Mouse (Mus musculus) heart, adult 11 months (tissue): ENCODE data around the gene Pnrc2.

Source experiments
- DNase-seq: peaks from one replicate; pipeline ENCODE4 v3.0.0; 2022

The Pnrc2 gene

DNA sequence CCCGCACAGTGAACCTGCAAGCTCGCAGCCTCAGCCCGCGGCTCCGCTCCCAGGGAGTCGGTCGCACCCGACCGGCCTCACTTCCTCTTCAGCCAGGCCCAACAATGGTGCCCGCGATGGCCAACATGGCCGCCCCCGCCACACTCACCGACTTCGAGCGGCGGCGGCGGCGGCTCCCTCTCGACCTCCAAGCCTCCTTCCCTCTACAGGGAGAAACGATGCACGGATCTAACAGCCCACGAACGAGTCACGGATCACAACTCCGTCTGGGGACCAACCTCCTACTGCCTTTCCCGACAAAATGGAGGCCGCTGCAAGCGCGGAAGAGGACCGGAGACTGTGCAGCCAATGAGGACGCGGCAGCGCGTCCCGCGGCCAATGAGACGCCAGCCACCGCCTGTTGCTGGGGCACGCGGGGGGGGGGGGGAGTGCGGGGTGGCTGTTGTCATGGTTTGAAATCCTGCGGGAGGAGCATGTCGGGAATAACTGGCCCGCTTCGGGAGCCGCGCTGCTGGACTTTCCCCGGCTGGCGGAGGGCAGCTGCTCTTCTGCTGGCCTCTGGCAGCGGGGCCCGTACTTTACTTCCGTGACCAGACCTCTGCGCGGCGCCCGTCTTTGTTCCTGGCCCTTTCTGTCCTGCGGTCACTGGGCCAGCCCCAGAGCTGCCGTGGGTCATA lies at the start of gene Pnrc2:
Pnrc2 (minus strand) TSS at position 325 of the 677 bp plus-strand sequence.
- peak; percentile 100 for DNase-seq

GRCm38 (mm10) chr4:135922190-135922589 lies 48.5 kb upstream of the Pnrc2 start:
- DNase-seq = no peak

- peak; percentile 96 for DNase-seq
Measured at GRCm38 (mm10) chr4:135921257-135922120, 47.8 kb upstream of the Pnrc2 start.

DNA sequence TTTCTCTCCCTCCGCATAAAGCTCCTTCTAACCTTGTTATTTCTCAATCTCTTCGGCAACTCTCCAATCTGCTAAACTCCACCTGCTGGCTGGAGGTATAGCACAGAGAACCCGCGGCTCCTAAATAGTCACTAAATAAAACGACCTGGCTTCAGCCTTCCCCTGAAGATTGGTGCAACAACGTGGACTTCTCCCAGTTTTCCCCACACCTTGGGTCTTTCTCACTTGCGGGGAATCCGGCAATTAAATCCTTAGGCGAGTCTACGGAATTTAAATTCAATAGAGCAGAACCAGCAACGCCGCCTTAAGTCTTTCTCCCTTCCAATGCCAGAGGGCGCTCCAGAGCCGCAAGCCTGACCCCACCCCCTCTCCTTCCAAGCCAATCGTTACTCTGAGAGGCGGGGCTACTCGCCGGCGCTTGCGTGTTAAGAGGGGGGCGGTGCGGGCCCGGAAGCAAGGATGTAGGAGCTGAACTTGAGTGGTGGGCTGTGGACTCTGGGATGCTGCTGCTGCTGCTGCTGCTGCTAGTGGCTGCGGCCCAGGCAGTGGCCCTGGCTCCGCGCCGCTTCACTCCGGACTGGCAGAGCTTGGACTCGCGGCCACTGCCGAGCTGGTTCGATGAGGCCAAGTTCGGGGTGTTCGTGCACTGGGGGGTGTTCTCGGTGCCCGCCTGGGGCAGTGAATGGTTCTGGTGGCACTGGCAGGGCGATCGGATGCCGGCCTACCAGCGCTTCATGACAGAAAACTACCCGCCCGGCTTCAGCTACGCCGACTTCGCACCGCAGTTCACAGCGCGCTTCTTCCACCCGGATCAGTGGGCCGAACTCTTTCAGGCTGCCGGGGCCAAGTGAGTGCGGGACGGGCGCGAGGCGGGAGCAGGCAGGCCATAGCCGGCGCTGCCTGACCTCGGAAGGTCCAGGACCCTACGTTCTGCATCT lies 46.9 kb upstream of the Pnrc2 start, which contains the start of gene Fuca1:
Fuca1 (plus strand) TSS at position 432 of the 938 bp plus-strand sequence.
- peak; percentile 99 for DNase-seq

DNA sequence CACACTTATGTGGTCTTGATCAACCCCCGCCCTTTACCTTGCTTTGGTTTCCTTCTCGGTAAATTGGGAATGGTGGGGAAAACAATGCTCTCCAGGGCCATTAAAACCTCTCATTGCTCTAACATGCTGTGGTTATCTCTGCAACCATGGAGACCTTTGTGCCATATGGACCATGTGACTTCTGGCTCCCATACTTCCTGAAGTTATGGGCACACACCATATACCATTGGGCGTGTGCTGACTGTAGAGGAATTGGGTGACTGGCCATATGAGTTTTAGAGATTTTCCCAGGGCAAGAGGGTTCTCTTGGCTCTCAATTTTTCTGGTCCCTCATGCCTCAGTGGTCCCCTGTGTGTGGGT lies 45.6 kb upstream of the Pnrc2 start:
- DNase-seq = no peak

GRCm38 (mm10) chr4:135918635-135919279 lies 45.1 kb upstream of the Pnrc2 start:
- DNase-seq = peak; percentile 93

GRCm38 (mm10) chr4:135913433-135913832 lies 39.8 kb upstream of the Pnrc2 start:
- no peak for DNase-seq

- DNase-seq = no peak
Measured at GRCm38 (mm10) chr4:135912835-135913234, 39.2 kb upstream of the Pnrc2 start.

- DNase-seq = no peak
Measured at GRCm38 (mm10) chr4:135912164-135912563, 38.5 kb upstream of the Pnrc2 start.

DNA sequence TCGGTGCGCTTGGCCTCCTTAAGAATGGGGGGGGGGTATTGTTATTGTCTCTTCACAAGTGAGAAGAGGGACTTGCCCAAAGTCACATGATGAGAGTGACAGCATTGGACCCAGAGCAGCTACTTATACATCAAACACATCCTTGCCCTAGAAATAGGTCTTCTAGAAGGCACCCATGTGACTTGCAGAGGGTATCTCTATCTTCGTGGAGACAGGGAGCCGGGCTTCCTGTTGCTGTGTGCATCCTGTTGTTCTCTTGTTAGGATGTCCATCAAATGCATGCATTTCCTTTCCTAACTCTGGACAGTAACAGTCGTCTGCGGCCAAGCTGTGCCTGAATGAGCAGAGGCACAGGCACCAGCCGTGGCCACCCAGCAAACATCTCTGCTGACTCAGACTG lies 37.9 kb upstream of the Pnrc2 start:
- DNase-seq = peak; percentile 94

- peak; percentile 92 for DNase-seq
Measured at GRCm38 (mm10) chr4:135909326-135910066, 35.8 kb upstream of the Pnrc2 start.

- DNase-seq = no peak
Measured at GRCm38 (mm10) chr4:135906633-135907032, 33.0 kb upstream of the Pnrc2 start.

GRCm38 (mm10) chr4:135904810-135905209 lies 31.2 kb upstream of the Pnrc2 start:
- no peak for DNase-seq

DNA sequence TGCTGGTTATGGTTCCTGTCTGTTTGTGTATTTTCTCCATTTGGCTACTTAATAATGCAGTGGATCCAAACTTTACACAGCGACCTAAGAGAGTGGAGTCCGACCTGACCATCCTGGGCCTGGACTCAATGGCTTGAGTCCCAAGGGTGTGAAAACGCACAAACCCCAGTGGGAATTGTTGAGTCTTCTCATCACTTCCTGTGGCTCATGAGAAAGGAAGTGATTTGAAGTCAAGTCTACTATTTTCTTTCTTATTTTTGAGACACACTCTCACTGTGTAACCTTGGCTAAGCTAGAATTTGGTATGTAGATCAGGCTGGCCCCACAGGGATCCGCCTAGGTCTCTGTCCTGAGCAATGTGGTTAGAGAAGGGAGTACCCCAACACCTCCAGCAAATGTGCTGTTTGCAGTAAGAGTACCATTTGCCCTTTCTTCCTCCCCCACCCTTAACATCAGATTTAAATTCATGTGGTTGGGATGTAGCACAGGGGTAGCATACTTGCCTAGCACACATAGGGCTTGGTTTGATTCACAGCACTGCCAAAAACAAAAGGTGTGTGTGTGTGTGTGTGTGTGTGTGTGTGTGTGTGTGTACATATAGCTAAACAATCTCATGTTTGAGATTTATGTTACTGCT lies 29.1 kb upstream of the Pnrc2 start:
- no peak for DNase-seq

- DNase-seq = peak; percentile 93
Measured at GRCm38 (mm10) chr4:135900008-135900407, 26.4 kb upstream of the Pnrc2 start.

GRCm38 (mm10) chr4:135899050-135899448 lies 25.4 kb upstream of the Pnrc2 start:
- DNase-seq = no peak

DNA sequence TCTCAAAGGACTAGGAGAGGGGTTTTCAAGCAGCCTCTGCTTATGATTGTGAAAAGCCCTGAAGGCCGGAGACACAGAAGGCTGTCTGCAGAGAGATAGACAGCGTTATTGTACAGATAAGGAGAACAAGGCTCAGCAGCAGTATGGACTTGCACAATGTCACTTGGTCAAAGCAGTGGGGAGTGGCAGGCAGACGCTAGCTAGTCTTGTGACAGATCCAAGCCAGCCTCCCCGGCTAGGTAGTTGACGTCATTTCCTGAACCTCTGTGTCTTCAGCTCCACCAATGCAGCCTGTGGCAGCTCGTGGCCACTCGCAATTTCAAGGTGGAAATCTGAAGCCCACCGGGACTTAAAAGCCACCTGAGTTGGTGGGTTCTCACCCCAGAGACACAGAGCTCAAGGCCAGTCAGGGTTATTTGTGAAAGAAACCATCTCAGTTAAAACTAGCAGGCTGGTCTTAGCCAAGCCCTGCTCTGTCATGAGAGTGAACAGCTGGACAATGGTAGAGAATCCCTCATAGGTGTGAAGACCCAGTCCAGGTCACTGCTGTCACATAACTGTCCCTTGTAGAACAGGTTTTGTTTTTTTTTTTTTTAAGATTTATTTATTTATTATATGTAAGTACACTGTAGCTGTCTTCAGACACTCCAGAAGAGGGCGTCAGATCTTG lies 24.9 kb upstream of the Pnrc2 start:
- peak; percentile 95 for DNase-seq

- DNase-seq = no peak
Measured at GRCm38 (mm10) chr4:135896157-135896556, 22.5 kb upstream of the Pnrc2 start.

DNA sequence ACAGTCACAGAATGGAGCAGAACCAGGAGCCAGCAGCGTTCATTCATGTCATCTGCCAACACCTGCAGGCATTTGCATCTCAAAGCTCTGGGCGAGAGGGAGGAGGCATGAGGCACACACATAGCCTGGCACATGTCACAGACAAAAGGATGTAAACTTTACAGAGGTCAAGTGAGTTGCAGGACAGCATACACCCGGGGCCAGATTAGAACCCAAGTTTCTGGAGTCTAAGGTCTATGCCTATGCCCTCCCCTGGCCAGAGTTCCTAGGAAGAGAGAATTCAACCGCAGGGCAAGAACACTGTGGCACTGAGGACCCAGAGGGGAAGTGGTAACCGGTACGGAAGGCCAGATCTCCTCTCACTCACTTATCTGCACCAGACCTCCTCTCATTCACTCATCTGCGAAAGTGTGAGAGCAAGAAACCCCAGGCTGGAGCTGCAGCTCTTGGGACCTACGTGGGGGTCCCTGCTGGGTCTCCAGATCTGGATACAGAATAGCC lies 21.5 kb upstream of the Pnrc2 start, which contains the start of gene Cnr2:
Cnr2 (plus strand) TSS at position 324 of the 501 bp plus-strand sequence.
- DNase-seq = peak; percentile 91

- DNase-seq = no peak
Measured at GRCm38 (mm10) chr4:135892884-135893283, 19.2 kb upstream of the Pnrc2 start.
